Mouse (Mus musculus) embryonic fibroblast, embryonic 13.5 days (primary cell): ENCODE results near the gene Marveld1. TPM values are rescaled to one million over a fixed set of nuclear protein-coding genes. Genes with fewer than 3 reads are reported as not detected.

Source experiments
- H3K27ac ChIP-seq: 2 replicates; pipeline ENCODE4 v1.5.1; 2012; ENCODE audit warnings: low read length, control low read depth, inconsistent platforms; ENCODE audit not compliant: insufficient read depth
- H3K4me1 ChIP-seq: 2 replicates; pipeline ENCODE4 v1.6.1; 2011; ENCODE audit warnings: low read length; ENCODE audit not compliant: control insufficient read depth, insufficient read depth
- H3K4me3 ChIP-seq: 2 replicates; pipeline ENCODE4 v1.5.1; 2011; ENCODE audit warnings: mild to moderate bottlenecking, control low read depth, low read length; ENCODE audit not compliant: insufficient read depth
- CTCF ChIP-seq: IDR thresholded peaks from 2 replicates; pipeline ENCODE4 v1.5.1; 2011; ENCODE audit warnings: mild to moderate bottlenecking, control low read depth, low read length, moderate library complexity, borderline replicate concordance; ENCODE audit not compliant: insufficient read depth
- POLR2A ChIP-seq: IDR thresholded peaks from 2 replicates; pipeline ENCODE4 v1.6.1; 2011; ENCODE audit warnings: low read depth, mild to moderate bottlenecking, control low read depth, low read length, moderate library complexity
- polyA plus RNA-seq: library from polyadenylated mRNA; stranded (reverse); fragments of >200 nt; gene quantifications from 2 replicates; pipeline ENCODE4 v1.2.4, GENCODE M21; 2011; ENCODE audit warnings: low read depth; ENCODE audit not compliant: missing spikeins, insufficient read length

The Marveld1 gene
- 64.5 and 68.2 TPM in 2 replicates for polyA plus RNA-seq

DNA sequence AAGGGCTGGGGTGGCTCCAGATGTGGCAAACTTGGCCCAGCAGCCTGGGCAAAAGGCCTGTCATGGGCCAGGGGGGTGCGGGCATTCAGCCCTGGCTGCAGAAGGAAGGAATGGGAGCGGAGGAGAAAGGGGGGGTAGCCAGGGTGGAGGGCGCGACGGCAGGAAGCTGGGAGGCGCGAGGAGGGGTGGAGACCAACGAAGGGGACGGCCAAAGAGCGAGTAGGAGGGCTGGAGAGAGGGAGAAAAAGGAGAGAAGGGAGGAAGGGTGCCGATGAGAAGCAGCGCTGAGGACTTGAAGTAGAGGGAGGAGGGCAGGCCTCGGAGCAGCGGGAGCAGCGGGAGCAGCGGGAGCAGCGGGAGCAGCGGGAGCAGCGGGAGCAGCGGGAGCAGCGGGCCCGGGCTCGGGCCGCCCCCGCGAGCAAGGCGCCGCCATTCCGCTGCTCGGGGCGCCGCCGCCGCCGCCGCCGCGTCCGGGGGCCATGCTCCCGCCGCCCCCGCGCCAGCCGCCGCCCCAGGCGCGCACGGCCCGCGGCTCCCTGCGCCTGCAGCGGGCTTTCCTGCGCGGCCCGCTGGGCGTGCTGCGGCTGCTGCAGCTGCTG lies at the start of gene Marveld1:
TSS of gene Marveld1 (plus strand) at position 231 of the 599 bp plus-strand sequence.
- TF ChIP-seq POLR2A = peak; percentile 97
- TF ChIP-seq CTCF = no peak
- H3K4me1 ChIP-seq = peaks cover 20% of the 10 kb centered on the region; the same call in 1 of the 2 replicates

DNA sequence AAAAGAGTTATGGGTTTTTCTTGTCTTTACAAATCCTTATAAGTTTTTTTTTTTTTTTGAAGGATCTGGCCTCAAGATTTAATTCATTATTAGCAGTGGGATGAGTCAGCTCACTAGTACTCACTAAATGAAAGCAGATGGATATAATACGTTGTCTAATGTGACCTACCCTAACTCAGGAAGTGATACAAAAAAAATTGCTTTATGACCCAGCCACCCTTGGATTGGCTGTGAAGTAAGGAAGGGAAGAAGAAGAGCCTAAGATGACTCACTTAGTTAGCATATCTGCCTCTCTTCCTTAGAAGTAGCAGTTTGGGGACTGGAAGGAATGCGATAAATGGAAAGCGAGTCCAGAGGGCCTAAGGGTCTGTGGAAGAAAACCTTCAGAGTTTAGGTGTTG lies 47.8 kb upstream of the Marveld1 start:
- Histone ChIP-seq H3K4me3 (no peak overlapping the region), H3K27ac (peak overlapping the region; percentile 99), H3K4me1 (peaks cover 12% of the 10 kb centered on the region)
- no peak for TF ChIP-seq CTCF
- TF ChIP-seq POLR2A = no peak

More for the DNA sequence above, at the start of gene Marveld1:
- Histone ChIP-seq H3K27ac (peak within 1 kb of the TSS; percentile 79), H3K4me3 (peak within 1 kb of the TSS; percentile 71)

DNA sequence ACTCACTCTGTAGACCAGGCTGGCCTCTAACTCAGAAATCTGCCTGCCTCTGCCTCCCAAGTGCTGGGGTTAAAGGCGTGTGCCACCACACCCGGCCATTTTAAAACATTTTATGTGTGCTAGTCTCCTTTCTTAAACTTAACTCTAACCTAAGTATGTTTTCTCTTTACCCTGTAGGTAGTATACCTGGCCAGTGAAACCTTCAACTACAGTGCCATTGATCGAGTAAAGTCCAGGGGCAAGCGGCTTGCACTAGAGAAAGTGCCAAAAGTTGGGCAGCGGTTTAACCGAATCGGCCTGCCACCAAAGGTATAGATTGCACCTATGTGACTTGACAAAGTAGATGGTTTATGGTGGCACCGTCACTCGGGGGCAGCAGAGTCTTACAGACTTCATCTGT lies 42.5 kb upstream of the Marveld1 start:
- Histone ChIP-seq H3K4me1 (peaks cover 6% of the 10 kb centered on the region), H3K27ac (no peak overlapping the region), H3K4me3 (no peak overlapping the region)
- no peak for TF ChIP-seq POLR2A
- TF ChIP-seq CTCF = no peak

DNA sequence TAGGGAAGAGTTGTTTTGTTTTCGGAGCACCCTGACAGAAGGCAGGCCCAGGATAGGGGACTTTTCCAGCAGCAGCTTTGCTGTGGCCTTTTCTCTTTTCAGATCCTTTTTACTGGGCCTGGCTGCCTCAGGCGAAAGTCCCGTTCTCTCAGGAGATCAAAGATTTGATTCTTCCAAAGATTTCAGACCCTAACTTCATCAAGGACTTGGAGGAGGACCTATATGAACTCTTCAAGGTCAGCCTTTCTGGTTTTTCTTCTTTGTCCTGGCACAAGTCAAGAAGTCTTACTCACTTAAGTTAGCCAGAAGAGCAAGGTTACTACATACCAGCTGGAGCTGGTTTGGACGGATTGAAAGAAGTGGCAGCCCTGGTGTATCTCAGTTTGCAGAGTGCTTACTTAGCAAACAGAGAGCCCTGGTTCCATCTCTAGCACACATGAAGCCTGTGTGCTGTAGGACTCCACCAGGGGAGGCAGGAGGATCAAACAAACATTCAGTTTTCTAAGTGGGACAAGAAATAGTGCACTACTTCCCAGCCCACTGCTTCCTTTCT lies 31.3 kb upstream of the Marveld1 start:
- Histone ChIP-seq H3K4me1 (no peaks in the 10 kb centered on the region), H3K27ac (no peak overlapping the region), H3K4me3 (no peak overlapping the region)
- TF ChIP-seq CTCF (no peak), POLR2A (no peak)

DNA sequence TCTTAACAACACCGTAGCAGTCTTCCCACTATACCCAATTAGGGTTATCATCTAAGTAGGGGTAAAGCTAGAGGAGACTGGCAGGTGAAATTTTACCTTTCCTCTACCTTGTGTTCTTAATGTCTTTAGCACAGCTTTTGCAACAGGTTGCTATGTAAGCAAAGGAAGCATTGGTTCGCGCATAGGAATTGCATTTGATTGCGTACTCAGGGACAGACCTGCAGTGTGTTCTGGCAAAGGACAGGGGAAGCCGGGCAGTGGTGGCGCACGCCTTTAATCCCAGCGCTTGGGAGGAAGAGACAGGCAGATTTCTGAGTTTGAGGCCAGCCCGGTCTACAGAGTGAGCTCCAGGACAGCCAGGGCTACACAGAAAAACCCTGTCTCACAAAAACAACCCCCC lies 29.1 kb upstream of the Marveld1 start:
- H3K4me1 ChIP-seq = no peaks in the 10 kb centered on the region
- H3K4me3 ChIP-seq = no peak overlapping the region
- TF ChIP-seq CTCF = no peak
- no peak for TF ChIP-seq POLR2A
- no peak overlapping the region for H3K27ac ChIP-seq

DNA sequence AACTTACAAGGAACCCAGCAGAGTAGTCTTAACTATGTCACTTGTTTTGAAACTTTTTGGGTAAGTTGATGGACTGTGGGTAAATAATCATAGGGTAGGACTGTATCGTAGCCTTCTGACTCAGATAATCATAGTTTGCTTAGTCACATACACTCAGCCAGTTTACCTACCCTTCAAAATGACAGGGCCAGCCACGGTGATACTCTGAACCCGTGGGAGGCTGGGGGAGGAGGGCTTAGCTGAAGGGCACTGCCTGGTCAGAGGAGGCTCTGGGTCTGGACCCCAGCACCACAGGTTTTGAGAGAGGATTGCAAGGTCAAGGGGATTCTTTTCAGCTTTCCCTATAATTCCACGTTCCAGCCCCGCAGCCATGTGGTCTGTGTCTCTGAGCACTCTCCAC lies 28.6 kb upstream of the Marveld1 start:
- Histone ChIP-seq H3K4me3 (no peak overlapping the region), H3K4me1 (no peaks in the 10 kb centered on the region), H3K27ac (no peak overlapping the region)
- no peak for TF ChIP-seq CTCF
- no peak for TF ChIP-seq POLR2A

DNA sequence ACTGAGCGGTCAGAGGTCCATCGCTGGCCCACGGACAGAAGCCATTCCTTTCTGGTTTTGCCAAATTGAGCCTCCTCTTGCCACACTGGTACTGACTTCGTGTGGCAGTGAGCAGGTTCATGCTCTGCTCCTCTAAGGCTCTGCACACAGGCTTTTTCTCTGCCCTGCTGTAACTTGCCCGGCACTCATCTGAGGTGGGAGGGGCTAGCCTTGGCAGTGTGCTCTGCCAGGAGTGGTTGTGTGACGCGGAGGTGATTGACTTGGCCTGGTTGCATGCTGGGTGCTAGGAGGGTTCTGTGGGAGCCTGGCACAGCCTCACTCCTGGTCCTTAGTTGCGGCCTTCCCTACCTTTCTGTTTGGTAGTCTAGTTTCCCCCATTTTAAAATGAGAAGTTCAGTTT lies 26.7 kb upstream of the Marveld1 start:
- TF ChIP-seq CTCF (no peak), POLR2A (no peak)
- Histone ChIP-seq H3K4me1 (no peaks in the 10 kb centered on the region), H3K4me3 (no peak overlapping the region), H3K27ac (no peak overlapping the region)

DNA sequence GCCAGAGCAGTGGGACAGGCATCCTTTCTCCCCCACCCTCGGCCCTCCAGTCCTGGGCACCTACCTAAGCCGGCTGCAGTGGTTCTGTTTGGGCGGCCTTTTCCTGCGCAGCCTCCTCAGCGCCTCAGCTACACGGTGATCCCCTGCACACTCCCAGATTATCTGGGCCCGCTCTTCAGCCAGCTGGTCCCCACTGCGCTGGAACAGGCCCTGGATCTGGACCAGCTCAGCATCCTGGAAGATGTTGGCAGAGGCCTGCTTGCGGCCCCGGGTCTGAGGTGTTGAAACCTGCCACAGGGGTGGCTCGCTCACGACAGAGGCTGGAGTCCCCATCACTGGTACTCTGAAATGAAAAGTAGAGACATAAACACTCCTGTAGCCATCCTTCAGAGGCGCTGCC lies 22.5 kb upstream of the Marveld1 start:
- Histone ChIP-seq H3K4me3 (no peak overlapping the region), H3K4me1 (peaks cover 4% of the 10 kb centered on the region), H3K27ac (no peak overlapping the region)
- TF ChIP-seq CTCF (no peak), POLR2A (no peak)

DNA sequence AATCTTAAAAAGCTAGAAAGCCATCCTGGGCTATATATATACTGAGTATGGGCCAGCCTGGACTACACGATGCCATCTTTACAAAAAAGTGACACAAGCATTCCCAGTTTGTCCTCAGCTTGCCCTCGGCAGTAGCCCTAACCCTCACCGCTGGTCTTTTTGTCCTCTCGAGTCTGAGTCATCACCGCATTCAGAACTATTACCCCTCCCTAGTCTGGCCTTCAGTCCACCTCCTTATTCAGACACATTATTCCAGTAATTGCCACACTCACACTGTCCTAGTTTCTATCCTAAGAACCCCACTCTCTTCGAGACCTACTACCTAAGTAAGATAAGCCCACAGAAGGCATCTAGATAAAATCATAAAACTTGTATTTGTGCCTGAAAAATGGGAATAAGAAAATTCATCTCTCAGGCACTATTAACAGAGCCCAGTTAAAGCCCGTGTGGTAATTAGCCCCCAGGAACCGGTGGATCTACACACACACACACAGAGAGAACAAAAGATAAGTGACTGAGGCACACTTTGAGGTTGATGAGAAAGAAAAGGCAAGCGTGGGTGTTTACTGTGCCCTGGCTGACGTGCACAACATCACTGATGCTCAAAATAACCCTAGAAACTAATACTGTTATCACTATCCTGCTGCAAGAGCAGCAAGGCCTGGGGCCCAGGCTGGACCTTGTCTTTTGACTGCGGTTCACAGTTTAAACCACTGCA lies 21.5 kb upstream of the Marveld1 start:
- Histone ChIP-seq H3K27ac (no peak overlapping the region), H3K4me1 (peaks cover 5% of the 10 kb centered on the region), H3K4me3 (no peak overlapping the region)
- no peak for TF ChIP-seq CTCF

DNA sequence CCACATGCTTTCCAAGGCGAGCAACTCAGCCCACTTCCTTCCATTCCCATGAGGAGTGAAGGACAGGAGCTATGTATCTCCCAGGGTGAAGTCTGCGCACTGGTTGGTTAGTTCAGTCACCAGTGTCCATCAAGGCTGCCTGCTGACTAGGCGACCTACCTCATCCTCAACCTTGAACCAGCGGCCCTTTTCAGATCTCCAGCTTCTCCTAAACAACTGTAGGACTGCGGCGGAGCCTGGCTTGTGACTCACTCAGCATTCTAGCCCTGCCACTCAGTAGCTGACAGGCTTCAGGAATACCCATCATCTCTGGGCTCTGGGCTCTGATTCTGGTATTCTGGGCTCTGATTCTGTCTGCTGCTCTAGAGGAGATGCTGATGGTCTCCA lies 21.0 kb upstream of the Marveld1 start:
- Histone ChIP-seq H3K4me3 (no peak overlapping the region), H3K4me1 (peaks cover 5% of the 10 kb centered on the region), H3K27ac (no peak overlapping the region)
- TF ChIP-seq POLR2A (no peak), CTCF (no peak)
